Mouse (Mus musculus): Measurements from ENCODE around the gene Ccdc80. TPM values are rescaled to one million over a fixed set of nuclear protein-coding genes. Genes with fewer than 3 reads are reported as not detected.

Gene Ccdc80
- 0.27 to 0.90 TPM in 2 of 4 replicates, not detected in the others for total RNA-seq (2023; ENCODE audit: inconsistent age)

DNA sequence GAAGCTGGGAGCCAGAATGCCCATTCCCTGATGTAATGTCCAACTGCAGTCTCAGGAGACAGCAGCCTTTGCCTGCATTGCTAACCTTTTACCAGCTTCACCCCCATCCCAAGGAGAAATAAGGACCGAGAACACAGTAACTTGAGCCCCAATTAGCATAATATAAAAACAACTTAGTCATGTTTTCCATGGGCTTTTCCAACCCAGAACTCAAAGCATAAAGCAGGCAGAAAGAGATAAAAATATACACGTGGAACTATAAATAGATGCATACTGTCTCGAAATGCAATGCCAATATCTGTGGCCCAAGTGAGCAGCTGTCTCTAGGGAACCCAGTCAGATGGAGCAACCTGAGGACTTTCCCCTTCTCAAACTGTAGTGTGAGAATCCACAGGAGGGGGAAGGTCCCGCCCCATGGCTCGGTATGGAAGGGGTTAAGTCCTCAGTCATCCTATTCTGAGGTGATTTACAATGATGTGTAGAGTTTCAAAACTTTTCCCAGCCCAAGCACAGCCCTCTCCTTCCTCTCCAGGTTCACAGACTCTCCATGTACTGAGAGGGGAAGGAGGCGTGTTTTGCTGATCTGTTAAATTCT is at the start of gene Ccdc80:
Gene Ccdc80 (plus strand): TSS at position 266 of the 595 bp plus-strand sequence.

GRCm38 (mm10) chr16:45158522-45159388 is 65.6 kb downstream of the Ccdc80 start, which contains the start of the genes Slc35a5 and Atg3:
Gene Slc35a5 (minus strand): TSS chr16:45158706.
Gene Atg3 (plus strand): TSS chr16:45158785.

Other genes starting within 250 kb of the Ccdc80 start
- gene Cd200r2, start 226.3 kb upstream of the Ccdc80 start, total RNA-seq (2023; ENCODE audit: inconsistent age), result 0.30 TPM in 1 of 4 replicates, not detected in the others
- gene Cd200r3, start 149.7 kb upstream of the Ccdc80 start, total RNA-seq (2023; ENCODE audit: inconsistent age), result 1.00 TPM in 1 of 4 replicates, not detected in the others
- gene Slc35a5, start 65.3 kb downstream of the Ccdc80 start, total RNA-seq (2023; ENCODE audit: inconsistent age), result 22.4 to 27.2 TPM (median 24.7 TPM) in 4 replicates
- 37.0 to 50.1 TPM (median 47.7 TPM) in 4 replicates for gene Atg3, start 65.4 kb downstream of the Ccdc80 start, total RNA-seq (2023; ENCODE audit: inconsistent age)
- gene Btla, start 130.9 kb downstream of the Ccdc80 start, total RNA-seq (2023; ENCODE audit: inconsistent age), result 323 to 360 TPM (median 332 TPM) in 4 replicates

Measured in B cell, adult (primary cell).